Mouse (Mus musculus): ENCODE results near the gene Cyp2d40.
"Not testable (repeated sequence)": the region's sequence is repeated elsewhere in the genome, so short reads cannot be mapped to it uniquely, and the experiment has no call there.

Cyp2d40 gene

DNA sequence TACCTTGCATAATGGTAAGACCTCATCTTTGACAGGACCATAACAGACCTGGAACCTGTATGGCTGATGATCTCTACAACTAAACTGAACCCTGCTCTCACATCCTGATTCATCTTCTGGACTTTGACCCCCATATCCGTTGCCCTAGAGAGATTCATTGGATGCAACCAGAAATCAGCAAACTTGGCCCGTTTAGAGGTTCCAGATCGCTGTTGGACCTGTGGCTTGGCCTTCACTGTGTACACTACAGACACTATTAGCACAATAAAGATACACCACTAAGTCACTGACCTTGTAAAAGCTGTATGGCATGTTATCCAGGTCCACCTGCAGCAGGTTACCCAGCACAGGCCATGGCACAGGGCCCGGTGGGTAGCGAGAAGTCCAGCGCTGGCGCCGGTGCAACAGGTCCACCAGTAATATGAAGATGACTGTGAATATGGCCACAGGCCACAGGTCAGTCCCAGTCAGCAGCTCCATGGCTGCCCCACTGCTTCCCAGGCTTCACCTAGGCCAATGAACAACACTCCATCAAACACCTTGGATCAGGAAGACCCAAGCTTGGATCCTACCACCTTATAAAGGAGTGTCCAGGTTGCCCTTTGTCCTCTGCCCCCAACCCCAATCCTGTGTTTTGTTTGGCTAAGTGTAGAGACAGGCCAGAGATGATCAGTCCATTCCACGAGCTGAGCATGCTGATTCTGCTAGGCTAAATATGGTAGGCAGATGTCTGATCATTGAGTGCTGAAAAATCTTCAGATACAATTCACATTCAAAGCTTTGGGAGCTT lies at the start of gene Cyp2d40:
Gene Cyp2d40, minus strand, starts transcription at position 553 of the 790 bp plus-strand sequence.
- DNase-seq (ENCODE audit: inconsistent age in 2 of 2, low spot score in 1 of 2) = no peak

- no peak for DNase-seq (ENCODE audit: inconsistent age in 2 of 2, low spot score in 1 of 2)
Observed at GRCm38 (mm10) chr15:82810556-82810955, 46.6 kb upstream of the Cyp2d40 start.

DNA sequence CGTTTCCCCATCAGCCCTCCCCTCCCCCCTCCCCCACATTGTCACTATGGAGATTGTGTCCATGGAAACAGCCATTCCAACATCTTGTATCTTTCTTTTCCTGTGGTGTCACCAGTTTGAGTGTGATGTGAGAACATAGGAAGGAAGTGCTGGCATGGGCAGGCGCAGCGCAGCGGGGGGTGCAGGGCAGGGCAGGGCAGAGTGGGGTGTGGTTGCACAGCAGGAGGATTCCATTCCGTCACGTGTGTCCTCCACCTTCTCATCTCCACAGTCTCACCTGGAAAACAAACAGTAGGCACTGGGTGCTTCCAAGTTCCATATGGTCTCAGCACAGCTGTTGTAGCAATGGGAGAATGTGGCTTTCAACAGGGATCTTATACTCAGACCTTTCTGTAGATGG lies 45.5 kb upstream of the Cyp2d40 start:
- peak; percentile 17 to 38 for DNase-seq (ENCODE audit: inconsistent age in 2 of 2, low spot score in 1 of 2)

- DNase-seq (ENCODE audit: inconsistent age in 2 of 2, low spot score in 1 of 2) = no peak
Observed at GRCm38 (mm10) chr15:82806969-82807763, 43.2 kb upstream of the Cyp2d40 start.

DNA sequence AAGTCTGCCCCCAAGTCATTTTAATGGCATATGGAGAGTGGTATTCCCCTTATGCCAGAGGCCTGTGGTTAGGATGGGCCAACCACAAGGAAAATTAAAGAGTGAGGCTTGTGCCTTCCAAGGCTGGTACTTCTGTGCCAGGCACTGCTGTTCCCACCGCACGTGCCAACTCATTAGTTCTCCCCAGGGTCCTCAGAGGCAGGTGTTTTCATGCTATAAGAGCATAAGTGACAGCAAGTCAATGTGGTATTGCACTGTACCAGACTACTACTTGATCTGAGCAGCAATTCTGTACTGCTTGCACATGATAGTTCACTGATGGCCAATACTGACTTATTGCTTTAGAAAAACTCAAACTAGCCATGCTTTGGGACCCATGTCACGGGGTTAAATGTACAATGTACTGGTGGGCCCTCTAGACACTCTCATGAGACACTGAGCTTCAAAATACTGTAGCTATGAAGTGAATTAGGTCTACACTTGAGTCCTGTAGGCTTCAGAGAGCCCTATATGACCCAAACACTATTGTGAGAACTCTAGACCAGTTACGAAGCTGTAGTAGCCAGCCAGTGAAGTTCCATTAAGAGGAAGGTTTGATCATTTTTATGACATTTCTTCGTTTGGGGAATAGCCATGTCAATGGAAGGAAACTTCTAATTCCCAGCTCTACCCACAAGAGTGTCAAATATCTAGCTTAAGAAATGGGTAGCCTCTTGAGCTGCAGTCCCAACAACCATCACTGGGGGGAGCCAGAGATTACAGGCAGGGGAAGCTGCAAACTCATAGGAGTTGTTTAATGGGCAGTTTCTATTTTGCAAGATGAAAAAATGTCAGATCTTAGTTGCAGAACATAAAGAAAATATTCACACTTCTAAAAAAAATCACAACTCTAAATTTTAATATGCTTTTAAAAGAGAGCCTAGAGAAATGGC lies 41.0 kb upstream of the Cyp2d40 start:
- DNase-seq (ENCODE audit: inconsistent age in 2 of 2, low spot score in 1 of 2) = peak; percentile 65 to 93

- DNase-seq (ENCODE audit: inconsistent age in 2 of 2, low spot score in 1 of 2) = no peak
Observed at GRCm38 (mm10) chr15:82795936-82796440, 32.0 kb upstream of the Cyp2d40 start.

DNA sequence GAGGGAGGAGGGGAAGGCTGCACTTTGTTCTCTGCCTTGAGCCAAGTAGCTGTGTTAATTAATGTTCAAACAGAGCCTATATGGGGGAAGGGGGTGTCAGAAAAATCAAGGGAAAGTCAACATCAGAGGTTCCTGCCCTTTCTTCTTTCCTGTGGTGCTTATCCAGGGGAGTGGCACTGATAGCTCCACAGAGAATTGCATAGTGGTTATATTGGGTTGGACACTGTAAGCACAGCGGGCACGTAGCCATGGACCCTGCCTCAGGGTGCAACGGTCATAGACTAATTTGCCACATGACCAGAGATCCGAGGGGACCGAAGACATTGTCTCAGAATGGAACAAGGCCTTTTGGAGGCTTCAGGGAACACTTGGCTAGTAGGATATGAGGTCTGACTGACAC lies 30.3 kb upstream of the Cyp2d40 start, which contains the start of gene Cyp2d26:
Gene Cyp2d26, minus strand, starts transcription at position 18 of the 400 bp plus-strand sequence.
- DNase-seq (ENCODE audit: inconsistent age in 2 of 2, low spot score in 1 of 2) = no peak

DNA sequence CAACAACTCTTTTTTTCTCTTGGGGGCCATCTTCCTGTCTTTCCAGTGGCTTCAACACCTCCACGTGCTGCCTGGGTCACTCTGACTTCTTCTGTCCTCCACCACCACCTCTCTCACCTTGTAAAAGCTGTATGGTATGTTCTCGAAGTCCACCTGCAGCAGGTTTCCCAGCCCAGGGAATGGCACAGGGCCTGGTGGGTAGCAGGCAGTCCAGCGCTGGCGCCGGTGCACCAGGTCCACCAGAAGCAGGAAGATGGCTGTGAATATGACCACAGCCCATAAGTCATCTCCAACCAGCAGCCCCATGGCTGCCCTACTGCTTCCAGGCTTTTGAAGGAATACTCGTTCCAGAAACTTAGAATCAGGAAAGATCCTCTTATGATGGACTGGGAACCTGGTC lies 29.9 kb upstream of the Cyp2d40 start:
- no peak for DNase-seq (ENCODE audit: inconsistent age in 2 of 2, low spot score in 1 of 2)

DNA sequence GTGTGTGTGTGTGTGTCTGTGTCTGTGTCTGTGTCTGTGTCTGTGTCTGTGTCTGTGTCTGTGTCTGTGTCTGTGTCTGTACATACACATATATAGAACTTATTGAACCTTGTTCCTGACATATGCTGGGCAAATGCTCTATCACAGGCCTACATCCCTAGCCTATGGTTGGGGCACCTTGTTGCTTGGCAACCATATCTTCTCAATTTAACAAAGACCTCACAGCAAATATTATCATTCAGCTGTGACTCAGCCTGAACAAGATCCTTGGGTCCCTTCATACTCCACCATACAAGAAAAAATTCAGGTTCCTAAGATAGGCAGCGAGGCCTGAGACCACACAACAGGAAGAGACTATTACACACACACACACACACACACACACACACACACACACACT lies 29.5 kb upstream of the Cyp2d40 start:
- DNase-seq (ENCODE audit: inconsistent age in 2 of 2, low spot score in 1 of 2) = no peak

DNA sequence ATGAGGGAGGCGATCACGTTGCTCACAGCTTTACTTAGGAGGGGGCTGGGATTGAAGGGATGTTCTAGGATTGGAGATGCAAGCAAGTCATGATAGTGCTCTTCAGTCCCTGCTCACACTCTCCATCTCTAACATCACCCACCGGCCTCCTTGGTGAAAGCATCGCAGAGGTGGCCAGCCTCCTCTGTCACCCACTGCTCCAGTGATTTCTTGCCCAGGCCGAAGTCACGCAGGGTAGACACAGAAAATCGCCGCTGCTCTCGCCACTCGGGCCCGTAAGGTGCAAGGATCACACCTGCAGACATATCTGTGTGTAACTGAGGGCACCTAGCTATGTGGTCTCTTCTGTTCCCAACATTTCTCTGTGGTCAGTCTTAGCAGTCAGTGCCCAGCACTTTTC lies 28.6 kb upstream of the Cyp2d40 start:
- no peak for DNase-seq (ENCODE audit: inconsistent age in 2 of 2, low spot score in 1 of 2)

DNA sequence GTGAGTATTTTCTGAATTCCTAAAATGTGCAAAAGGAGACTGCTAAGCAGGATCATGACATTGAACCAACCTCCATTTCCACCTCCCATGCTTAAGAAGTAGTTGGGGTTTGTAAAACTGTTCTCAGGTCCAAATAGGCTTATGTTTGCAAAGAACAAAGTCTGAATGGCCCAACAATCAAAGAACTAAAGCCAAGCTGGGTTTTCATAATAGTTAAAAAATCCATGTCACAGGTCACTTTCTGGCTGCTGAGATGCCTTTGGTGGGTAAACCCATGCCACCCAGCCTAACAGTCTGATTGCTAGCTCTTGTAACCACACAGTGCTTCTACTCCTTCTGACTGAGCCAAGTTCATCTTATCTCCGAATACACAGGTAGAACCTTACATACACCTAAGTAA lies 20.6 kb upstream of the Cyp2d40 start:
- DNase-seq (ENCODE audit: inconsistent age in 2 of 2, low spot score in 1 of 2) = no peak

DNA sequence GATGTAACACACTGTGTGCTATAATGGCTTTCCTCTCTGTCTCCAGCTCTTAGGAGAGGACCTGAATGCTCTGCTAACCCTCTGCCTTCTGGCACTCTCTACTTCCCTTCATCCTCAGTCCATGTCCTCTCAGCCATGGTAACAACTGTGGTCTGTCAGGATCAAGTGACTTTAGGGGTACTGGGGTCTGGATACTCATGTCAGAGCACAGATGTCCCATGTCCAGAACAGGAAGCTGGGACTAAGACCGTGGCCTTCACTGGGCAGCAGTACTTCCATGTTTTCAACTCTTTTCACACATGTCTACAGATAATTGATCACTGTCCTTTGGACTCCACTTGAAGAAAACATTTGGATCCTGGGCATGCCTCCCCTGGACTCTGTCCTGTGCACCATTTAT lies 19.8 kb upstream of the Cyp2d40 start:
- no peak for DNase-seq (ENCODE audit: inconsistent age in 2 of 2, low spot score in 1 of 2)

GRCm38 (mm10) chr15:82777856-82778255 lies 13.9 kb upstream of the Cyp2d40 start:
- DNase-seq (ENCODE audit: inconsistent age in 2 of 2, low spot score in 1 of 2) = not testable (repeated sequence)

DNA sequence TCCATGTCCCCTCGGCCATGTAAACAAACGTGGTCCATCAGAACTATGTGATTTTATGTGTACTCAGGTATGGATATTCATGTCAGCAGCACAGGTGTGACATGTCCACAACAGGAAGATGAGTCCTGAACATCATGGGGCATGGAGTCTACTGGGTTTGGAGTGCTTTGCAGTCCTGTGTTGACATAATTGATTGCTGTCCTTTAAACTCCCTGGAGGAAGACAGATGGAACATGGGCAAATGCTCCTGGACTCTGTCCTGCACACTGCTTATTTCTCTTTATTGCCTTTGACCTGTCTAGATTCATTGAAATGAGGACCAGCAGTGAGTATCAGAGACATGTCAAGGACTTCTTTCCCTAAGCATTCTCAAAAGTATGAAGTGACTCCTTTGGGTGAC lies 2.0 kb upstream of the Cyp2d40 start:
- DNase-seq (ENCODE audit: inconsistent age in 2 of 2, low spot score in 1 of 2) = no peak

DNA sequence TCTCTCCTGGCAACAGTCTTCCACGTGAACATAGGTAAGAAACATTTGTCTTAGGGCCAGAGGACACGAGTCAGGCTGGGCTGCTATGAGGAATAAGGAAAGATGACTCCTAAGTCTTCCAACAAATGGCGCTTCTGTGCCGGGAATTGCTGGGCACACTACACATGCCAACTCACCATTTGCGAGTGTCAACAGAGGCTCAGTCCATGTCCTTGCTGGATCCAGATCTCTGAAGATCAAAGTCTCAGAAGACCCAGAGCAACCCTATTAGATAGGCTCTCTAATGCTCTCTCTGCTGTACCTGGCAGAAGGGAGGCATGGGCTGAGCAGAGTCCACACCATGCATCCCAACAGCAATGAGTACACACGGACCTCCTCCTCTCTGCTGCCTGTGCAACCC lies 898 bp upstream of the Cyp2d40 start:
- no peak for DNase-seq (ENCODE audit: inconsistent age in 2 of 2, low spot score in 1 of 2)

DNA sequence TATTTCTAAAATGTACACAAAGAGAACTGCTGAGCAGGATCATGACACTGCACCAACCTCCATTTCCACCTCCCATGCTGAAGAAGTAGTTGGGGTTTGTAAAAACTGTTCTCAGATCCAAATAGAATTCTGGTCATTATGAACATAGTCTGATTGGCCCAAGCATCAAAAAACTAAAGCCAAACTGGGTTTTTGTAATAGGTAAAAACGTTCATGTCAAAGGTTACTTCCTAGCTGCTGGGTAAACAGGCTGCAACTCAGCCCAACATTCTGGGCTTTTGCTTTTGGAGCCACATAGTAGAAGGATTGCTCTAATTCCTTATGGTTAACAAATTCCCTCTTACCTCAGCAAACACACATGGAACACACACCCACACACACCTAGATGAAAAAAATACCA lies 15.8 kb downstream of the Cyp2d40 start:
- no peak for DNase-seq (ENCODE audit: inconsistent age in 2 of 2, low spot score in 1 of 2)

DNA sequence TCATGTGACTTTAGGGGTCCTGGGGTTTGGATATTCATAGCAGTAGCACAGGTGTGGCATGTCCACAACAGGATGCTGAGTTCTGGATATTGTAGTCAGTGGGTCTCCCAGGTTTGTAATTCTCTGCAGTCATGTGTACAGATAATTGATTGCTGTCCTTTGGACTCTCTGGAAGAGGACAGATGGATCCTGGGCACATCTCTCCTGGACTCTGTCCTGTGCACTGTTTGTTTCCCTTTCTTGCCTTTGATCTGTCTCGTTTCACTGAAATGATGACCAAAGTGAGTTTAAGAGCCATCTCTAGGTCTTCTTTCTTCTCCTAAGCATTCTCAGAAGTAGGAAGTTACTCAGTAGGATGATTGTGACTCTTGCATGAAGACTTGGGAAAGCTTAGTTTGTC lies 16.5 kb downstream of the Cyp2d40 start:
- DNase-seq (ENCODE audit: inconsistent age in 2 of 2, low spot score in 1 of 2) = no peak

DNA sequence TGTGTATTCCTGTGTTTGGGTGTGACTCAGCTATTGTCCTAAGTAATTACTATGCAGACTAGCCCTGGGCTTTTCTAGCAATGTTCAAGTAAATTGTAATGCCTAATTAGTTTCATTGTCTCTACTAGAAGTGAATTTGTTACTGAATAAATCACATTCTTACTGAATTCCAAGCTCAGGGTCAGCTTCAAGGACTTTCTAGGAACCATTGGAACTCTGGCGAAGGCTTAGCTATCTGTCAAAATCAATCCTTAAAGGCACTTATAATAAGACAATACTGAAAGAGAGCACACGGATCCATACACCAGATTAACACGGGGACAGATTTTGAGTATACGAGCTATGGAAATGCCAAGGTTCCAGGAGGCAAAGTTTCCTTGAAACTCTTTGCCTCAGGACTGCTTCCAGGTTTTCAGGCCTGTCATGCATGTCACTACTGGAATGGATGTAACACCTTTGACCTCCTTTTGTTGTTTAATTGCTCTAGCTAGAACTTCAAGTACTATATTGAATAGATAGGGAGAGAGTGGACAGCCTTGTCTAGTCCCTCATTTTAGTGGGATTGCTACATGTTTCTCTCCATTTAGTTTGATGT lies 30.6 kb downstream of the Cyp2d40 start:
- peak in 1 of 2 experiments; percentile 54 for DNase-seq (ENCODE audit: inconsistent age in 2 of 2, low spot score in 1 of 2)

Data from adrenal gland, adult (tissue).